Mouse (Mus musculus): ENCODE measurements around the gene Hexim2. TPM values are rescaled to one million over a fixed set of nuclear protein-coding genes. Genes with fewer than 3 reads are reported as not detected.

The Hexim2 gene
- polyA plus RNA-seq, 1 experiment from 2014 or later = 6.1 TPM

- WGBS = 28% methylated on average over 9 of the region's 9 CpGs
- no peaks in the 10 kb centered on the region for H3K36me3 ChIP-seq (ENCODE audit: control insufficient read depth, insufficient read depth)
- no peak overlapping the region for H3K4me2 ChIP-seq (ENCODE audit: low read depth, low read length)
- no peak overlapping the region for H3K4me3 ChIP-seq (ENCODE audit: low read length)
- no peaks in the 10 kb centered on the region for H3K9me3 ChIP-seq (replicated peaks; ENCODE audit: control insufficient read depth, low read length)
- no peak for ATAC-seq (replicated peaks; ENCODE audit: extremely low read depth, insufficient read depth, low FRiP score)
- no peak overlapping the region for H3K9ac ChIP-seq (ENCODE audit: low read length)
- H3K4me1 ChIP-seq (ENCODE audit: control insufficient read depth, insufficient read depth, low read length) = peaks cover 10% of the 10 kb centered on the region
- no peak overlapping the region for H3K27ac ChIP-seq (ENCODE audit: low read length)
- H3K27me3 ChIP-seq (ENCODE audit: control insufficient read depth, insufficient read depth, low read length) = peaks cover 18% of the 10 kb centered on the region
These were observed 36.6 kb downstream of the Hexim2 start for GRCm38 (mm10) chr11:103168690-103169390.

GRCm38 (mm10) chr11:103169664-103170063 is 37.4 kb downstream of the Hexim2 start:
- 85% methylated on average over 5 of the region's 5 CpGs for WGBS
- no peak overlapping the region for H3K4me2 ChIP-seq (ENCODE audit: low read depth, low read length)

DNA sequence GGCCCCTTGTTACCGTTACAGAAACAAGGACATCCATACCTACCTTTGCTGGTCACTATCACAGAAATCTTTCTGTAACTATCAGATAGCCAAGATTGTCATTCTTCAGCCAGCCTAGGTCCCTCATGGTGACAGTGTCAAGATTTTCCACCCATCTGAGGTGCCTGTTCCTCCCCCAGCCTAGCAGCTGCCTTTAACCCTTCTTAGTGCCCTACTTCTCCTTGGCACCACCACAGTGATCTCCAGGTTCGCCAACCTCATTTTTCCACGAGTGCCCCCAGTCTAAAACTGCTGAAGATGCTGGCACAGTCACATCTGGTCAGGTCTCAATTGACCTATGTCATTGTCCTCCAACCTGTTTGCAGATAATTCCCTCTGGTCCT is 37.9 kb downstream of the Hexim2 start:
- H3K9me3 ChIP-seq (replicated peaks; ENCODE audit: control insufficient read depth, low read length) = no peaks in the 10 kb centered on the region
- H3K4me3 ChIP-seq (ENCODE audit: low read length) = peak overlapping the region; percentile 69
- no peak for ATAC-seq (replicated peaks; ENCODE audit: extremely low read depth, insufficient read depth, low FRiP score)
- peaks cover 18% of the 10 kb centered on the region for H3K27me3 ChIP-seq (ENCODE audit: control insufficient read depth, insufficient read depth, low read length)
- H3K36me3 ChIP-seq (ENCODE audit: control insufficient read depth, insufficient read depth) = no peaks in the 10 kb centered on the region
- peaks cover 18% of the 10 kb centered on the region for H3K4me1 ChIP-seq (ENCODE audit: control insufficient read depth, insufficient read depth, low read length)
- no peak overlapping the region for H3K27ac ChIP-seq (ENCODE audit: low read length)
- H3K4me2 ChIP-seq (ENCODE audit: low read depth, low read length) = peak overlapping the region; percentile 97
- 49% methylated on average over 3 of the region's 3 CpGs for WGBS
- H3K9ac ChIP-seq (ENCODE audit: low read length) = no peak overlapping the region; the same call in 1 of the 2 replicates

More at GRCm38 (mm10) chr11:103169664-103170063, 37.4 kb downstream of the Hexim2 start:
- peaks cover 13% of the 10 kb centered on the region for H3K4me1 ChIP-seq (ENCODE audit: control insufficient read depth, insufficient read depth, low read length)
- ATAC-seq (replicated peaks; ENCODE audit: extremely low read depth, insufficient read depth, low FRiP score) = no peak
- H3K27ac ChIP-seq (ENCODE audit: low read length) = no peak overlapping the region
- H3K9me3 ChIP-seq (replicated peaks; ENCODE audit: control insufficient read depth, low read length) = no peaks in the 10 kb centered on the region
- no peak overlapping the region for H3K9ac ChIP-seq (ENCODE audit: low read length)
- H3K36me3 ChIP-seq (ENCODE audit: control insufficient read depth, insufficient read depth) = no peaks in the 10 kb centered on the region
- H3K27me3 ChIP-seq (ENCODE audit: control insufficient read depth, insufficient read depth, low read length) = peaks cover 18% of the 10 kb centered on the region
- no peak overlapping the region for H3K4me3 ChIP-seq (ENCODE audit: low read length)

DNA sequence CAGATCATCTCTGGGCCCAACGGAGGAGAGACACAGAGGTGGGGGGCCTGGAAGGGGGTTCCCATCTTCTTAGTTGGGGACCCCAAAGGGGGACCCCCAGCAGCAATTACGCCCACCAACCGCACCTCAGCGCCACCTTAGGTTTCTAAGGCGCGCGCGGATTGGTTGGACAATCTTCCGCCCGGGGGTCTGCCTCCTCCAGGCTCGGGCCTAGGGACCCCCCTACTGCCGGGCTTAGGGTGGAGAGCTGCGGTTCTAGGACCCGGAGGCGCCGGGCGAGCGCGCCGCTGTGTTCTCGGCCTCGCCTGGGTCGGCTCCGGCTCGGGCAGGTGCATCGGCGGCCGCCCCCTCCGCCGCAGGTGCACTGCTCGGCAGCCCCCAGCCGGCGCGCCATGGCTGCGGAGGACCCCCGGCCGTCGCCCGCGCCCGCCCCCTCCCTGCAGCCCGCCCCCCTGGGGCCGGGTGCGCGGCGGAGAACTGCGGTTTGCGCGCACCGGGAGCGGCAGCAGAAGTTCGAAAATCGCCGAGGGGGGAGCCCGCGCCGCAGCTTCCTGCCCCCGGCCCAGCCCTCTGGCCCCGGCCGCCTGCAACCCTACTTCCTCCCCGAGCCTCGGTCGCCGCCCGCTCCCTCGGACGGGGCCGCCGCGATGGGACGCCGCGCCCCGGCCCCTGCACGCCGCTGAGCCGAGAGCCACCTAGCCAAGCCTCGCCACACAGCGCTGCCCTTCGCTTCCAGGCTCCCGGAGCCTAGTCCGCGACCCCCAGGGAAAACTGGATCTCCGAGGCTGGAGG is 38.5 kb downstream of the Hexim2 start, which contains the start of gene Fmnl1:
Gene Fmnl1 (plus strand): TSS at position 614 of the 792 bp plus-strand sequence.
- Histone ChIP-seq H3K27ac (ENCODE audit: low read length) (peak within 1 kb of the TSS; percentile 50), H3K4me1 (ENCODE audit: control insufficient read depth, insufficient read depth, low read length) (peaks cover 18% of the 10 kb centered on the region), H3K4me2 (ENCODE audit: low read depth, low read length) (peak within 1 kb of the TSS; percentile 97), H3K4me3 (ENCODE audit: low read length) (peak within 1 kb of the TSS; percentile 69), H3K9ac (ENCODE audit: low read length) (peak within 1 kb of the TSS; percentile 83), H3K27me3 (ENCODE audit: control insufficient read depth, insufficient read depth, low read length) (peaks cover 18% of the 10 kb centered on the region), H3K9me3 (replicated peaks; ENCODE audit: control insufficient read depth, low read length) (no peaks in the 10 kb centered on the region), H3K36me3 (ENCODE audit: control insufficient read depth, insufficient read depth) (no peaks in the 10 kb centered on the region)
- ATAC-seq (replicated peaks; ENCODE audit: extremely low read depth, insufficient read depth, low FRiP score) = peak; percentile 50
- WGBS = 2% methylated on average over 65 of the region's 84 CpGs

DNA sequence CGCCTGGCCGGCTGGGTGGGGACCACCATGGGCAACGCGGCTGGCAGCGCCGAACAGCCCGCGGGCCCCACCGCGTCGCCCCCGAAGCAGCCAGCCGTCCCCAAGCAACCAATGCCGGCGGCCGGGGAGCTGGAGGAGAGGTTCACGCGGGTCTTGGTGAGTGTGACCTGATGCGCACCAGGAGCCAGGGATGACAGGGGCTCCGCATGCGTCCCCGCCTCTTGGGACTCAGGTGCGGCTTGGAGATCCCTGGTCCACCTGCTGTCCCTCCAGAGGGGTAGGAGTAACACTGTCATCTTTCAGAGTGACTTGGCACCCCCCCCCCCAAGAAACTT is 39.0 kb downstream of the Hexim2 start:
- WGBS = 2% methylated on average over 23 of the region's 23 CpGs
- H3K27ac ChIP-seq (ENCODE audit: low read length) = peak overlapping the region; percentile 50

GRCm38 (mm10) chr11:103171703-103172391 is 39.6 kb downstream of the Hexim2 start:
- Histone ChIP-seq H3K4me3 (ENCODE audit: low read length) (peak overlapping the region; percentile 69), H3K9ac (ENCODE audit: low read length) (peak overlapping the region; percentile 83), H3K4me1 (ENCODE audit: control insufficient read depth, insufficient read depth, low read length) (peaks cover 26% of the 10 kb centered on the region), H3K4me2 (ENCODE audit: low read depth, low read length) (peak overlapping the region; percentile 97), H3K27me3 (ENCODE audit: control insufficient read depth, insufficient read depth, low read length) (peaks cover 18% of the 10 kb centered on the region), H3K9me3 (replicated peaks; ENCODE audit: control insufficient read depth, low read length) (no peaks in the 10 kb centered on the region), H3K27ac (ENCODE audit: low read length) (0 out of 2 replicates have a peak overlapping the region, but pooled peaks have one; percentile 0), H3K36me3 (ENCODE audit: control insufficient read depth, insufficient read depth) (no peaks in the 10 kb centered on the region)
- WGBS = 49% methylated on average over 9 of the region's 9 CpGs
- ATAC-seq (replicated peaks; ENCODE audit: extremely low read depth, insufficient read depth, low FRiP score) = no peak

More for the DNA sequence above, 39.0 kb downstream of the Hexim2 start:
- Histone ChIP-seq H3K4me2 (ENCODE audit: low read depth, low read length) (peak overlapping the region; percentile 97), H3K4me1 (ENCODE audit: control insufficient read depth, insufficient read depth, low read length) (peaks cover 21% of the 10 kb centered on the region), H3K27me3 (ENCODE audit: control insufficient read depth, insufficient read depth, low read length) (peaks cover 18% of the 10 kb centered on the region), H3K9me3 (replicated peaks; ENCODE audit: control insufficient read depth, low read length) (no peaks in the 10 kb centered on the region), H3K36me3 (ENCODE audit: control insufficient read depth, insufficient read depth) (no peaks in the 10 kb centered on the region), H3K4me3 (ENCODE audit: low read length) (peak overlapping the region; percentile 69), H3K9ac (ENCODE audit: low read length) (peak overlapping the region; percentile 83)
- 0 out of 2 replicates have a peak, but pooled peaks have one; percentile 1 for ATAC-seq (replicated peaks; ENCODE audit: extremely low read depth, insufficient read depth, low FRiP score)

- no peaks in the 10 kb centered on the region for H3K36me3 ChIP-seq (ENCODE audit: control insufficient read depth, insufficient read depth)
- peaks cover 18% of the 10 kb centered on the region for H3K27me3 ChIP-seq (ENCODE audit: control insufficient read depth, insufficient read depth, low read length)
- 48% methylated on average over 6 of the region's 6 CpGs for WGBS
- no peak for ATAC-seq (replicated peaks; ENCODE audit: extremely low read depth, insufficient read depth, low FRiP score)
- no peaks in the 10 kb centered on the region for H3K9me3 ChIP-seq (replicated peaks; ENCODE audit: control insufficient read depth, low read length)
- H3K27ac ChIP-seq (ENCODE audit: low read length) = 0 out of 2 replicates have a peak overlapping the region, but pooled peaks have one; percentile 0
- H3K4me3 ChIP-seq (ENCODE audit: low read length) = peak overlapping the region; percentile 69; the same call in 1 of the 2 replicates
- peak overlapping the region; percentile 97 for H3K4me2 ChIP-seq (ENCODE audit: low read depth, low read length)
- peaks cover 32% of the 10 kb centered on the region for H3K4me1 ChIP-seq (ENCODE audit: control insufficient read depth, insufficient read depth, low read length)
- H3K9ac ChIP-seq (ENCODE audit: low read length) = peak overlapping the region; percentile 83; the same call in 1 of the 2 replicates
These were observed 40.3 kb downstream of the Hexim2 start for GRCm38 (mm10) chr11:103172392-103173040.

GRCm38 (mm10) chr11:103173041-103173770 is 41.0 kb downstream of the Hexim2 start:
- Histone ChIP-seq H3K27ac (ENCODE audit: low read length) (no peak overlapping the region; the same call in 1 of the 2 replicates), H3K36me3 (ENCODE audit: control insufficient read depth, insufficient read depth) (no peaks in the 10 kb centered on the region), H3K27me3 (ENCODE audit: control insufficient read depth, insufficient read depth, low read length) (peaks cover 18% of the 10 kb centered on the region), H3K4me2 (ENCODE audit: low read depth, low read length) (peak overlapping the region; percentile 97; the same call in 1 of the 2 replicates), H3K4me1 (ENCODE audit: control insufficient read depth, insufficient read depth, low read length) (peaks cover 37% of the 10 kb centered on the region), H3K4me3 (ENCODE audit: low read length) (peak overlapping the region; percentile 4; the same call in 1 of the 2 replicates), H3K9ac (ENCODE audit: low read length) (no peak overlapping the region), H3K9me3 (replicated peaks; ENCODE audit: control insufficient read depth, low read length) (no peaks in the 10 kb centered on the region)
- 84% methylated on average over 7 of the region's 7 CpGs for WGBS
- no peak for ATAC-seq (replicated peaks; ENCODE audit: extremely low read depth, insufficient read depth, low FRiP score)
